Mouse (Mus musculus) midbrain, embryonic 15.5 days (tissue): ENCODE measurements at regions not wholly inside any gene's neighbourhood (a gene's known extent, or its start where the extent isn't known, plus 50 kb on each side); places are given as distances from the start of the nearest gene placed in this dataset.
"Not testable (repeated sequence)": the region's sequence is repeated elsewhere in the genome, so short reads cannot be mapped to it uniquely, and the experiment has no call there.

Source experiments
- ATAC-seq: fragments of 200-750 bp; cut with Nextera tagmentation; replicated peaks from 2 replicates; pipeline ENCODE4 v1.8.0; 2017; ENCODE audit warnings: moderate TSS enrichment
- H3K27ac ChIP-seq: fragments of 300-500 bp; sonication (generic); 2 replicates; pipeline ENCODE4 v1.5.1; 2015; ENCODE audit warnings: mild to moderate bottlenecking, inconsistent platforms
- H3K27me3 ChIP-seq: fragments of 300-500 bp; sonication (generic); replicated peaks from 2 replicates; pipeline ENCODE4 v1.6.1; 2015; ENCODE audit warnings: inconsistent platforms
- H3K36me3 ChIP-seq: fragments of 300-500 bp; sonication (generic); replicated peaks from 2 replicates; pipeline ENCODE4 v1.6.1; 2015; ENCODE audit warnings: inconsistent platforms
- H3K4me1 ChIP-seq: fragments of 300-500 bp; sonication (generic); 2 replicates; pipeline ENCODE4 v1.6.1; 2015; ENCODE audit warnings: inconsistent platforms
- H3K4me2 ChIP-seq: fragments of 300-500 bp; sonication (generic); 2 replicates; pipeline ENCODE4 v1.6.1; 2015; ENCODE audit warnings: inconsistent platforms, mild to moderate bottlenecking, moderate library complexity
- H3K4me3 ChIP-seq: fragments of 300-500 bp; sonication (generic); 2 replicates; pipeline ENCODE4 v1.5.1; 2015; ENCODE audit warnings: mild to moderate bottlenecking, inconsistent platforms
- H3K9ac ChIP-seq: fragments of 300-500 bp; sonication (generic); 2 replicates; pipeline ENCODE4 v1.6.1; 2015; ENCODE audit warnings: mild to moderate bottlenecking, inconsistent platforms
- H3K9me3 ChIP-seq: fragments of 300-500 bp; sonication (generic); 2 replicates; pipeline ENCODE4 v1.6.1; 2016; ENCODE audit warnings: inconsistent platforms
- WGBS: fragments of 180-500 bp; shearing (Covaris S2); methylation state at CpG from one replicate; pipeline ENCODE4 v1.1.7; 2015; ENCODE audit warnings: mixed read lengths; 5-methylcytosine and 5-hydroxymethylcytosine counted together

DNA sequence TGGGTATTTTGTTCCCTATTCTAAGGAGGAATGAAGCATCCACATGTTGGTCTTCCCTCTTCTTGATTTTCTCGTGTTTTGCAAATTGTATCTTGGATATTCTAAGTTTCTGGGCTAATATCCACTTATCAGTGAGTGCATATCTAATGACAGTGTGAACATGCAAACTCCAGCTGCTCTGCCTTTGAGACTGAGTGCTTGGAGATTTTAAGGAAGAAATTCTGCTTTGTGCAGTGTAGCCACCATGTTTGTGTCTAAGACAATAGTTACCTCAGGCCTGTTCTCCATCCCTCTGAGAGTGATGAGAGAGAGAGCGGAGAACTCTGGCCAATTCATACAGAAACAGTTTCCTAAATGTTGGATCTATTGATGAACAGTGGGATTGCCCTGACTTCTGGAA, 514.1 kb upstream of the Mms22l start:
- H3K4me1 ChIP-seq = peaks cover 15% of the 10 kb centered on the region
- not testable (repeated sequence) for ATAC-seq, H3K36me3 ChIP-seq, H3K4me2 ChIP-seq, H3K4me3 ChIP-seq, H3K27me3 ChIP-seq, H3K9ac ChIP-seq, H3K9me3 ChIP-seq
- 80% methylated on average over 2 of the region's 2 CpGs for WGBS
- peak overlapping the region; percentile 88 for H3K27ac ChIP-seq

DNA sequence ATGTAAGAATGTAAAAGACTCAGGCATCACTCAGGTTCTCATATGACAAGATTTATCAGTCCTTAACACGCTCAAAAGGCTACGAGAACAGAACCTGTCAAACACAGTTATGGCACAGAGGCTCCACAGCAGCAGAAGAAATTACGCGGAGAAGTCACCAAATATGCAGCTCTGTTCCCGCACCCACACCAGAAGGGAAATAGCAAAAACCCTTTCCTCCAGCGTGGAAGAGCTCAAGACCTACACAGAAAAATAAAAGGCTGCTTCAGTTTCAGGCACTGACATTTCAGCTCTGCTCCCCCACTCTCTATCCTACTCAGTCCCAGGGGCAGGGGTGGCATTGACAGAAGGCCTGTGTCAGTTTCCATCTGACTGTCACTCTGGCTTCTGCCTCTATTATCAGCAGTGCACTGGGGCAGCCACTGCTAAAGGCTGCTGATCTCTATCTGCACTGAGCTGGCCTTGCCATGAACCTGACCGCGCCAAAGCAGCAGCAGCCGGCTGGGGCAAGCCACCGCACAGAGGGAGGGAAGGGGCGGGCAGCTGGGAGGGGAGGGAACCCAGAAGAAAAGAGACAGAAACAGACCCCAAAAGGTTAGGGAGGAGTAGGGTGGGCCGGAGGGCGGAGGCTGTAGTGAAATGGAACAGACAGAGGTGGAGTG, 513.3 kb upstream of the Mms22l start:
- peaks cover 15% of the 10 kb centered on the region for H3K4me1 ChIP-seq
- H3K36me3 ChIP-seq = no peaks in the 10 kb centered on the region
- H3K4me2 ChIP-seq = peak overlapping the region; percentile 47
- peak overlapping the region; percentile 88 for H3K27ac ChIP-seq
- H3K27me3 ChIP-seq = no peaks in the 10 kb centered on the region
- 10% methylated on average over 13 of the region's 13 CpGs for WGBS
- ATAC-seq = peak; percentile 95
- peak overlapping the region; percentile 21 for H3K4me3 ChIP-seq
- H3K9me3 ChIP-seq = no peaks in the 10 kb centered on the region
- H3K9ac ChIP-seq = 0 out of 2 replicates have a peak overlapping the region, but pooled peaks have one; percentile 29

DNA sequence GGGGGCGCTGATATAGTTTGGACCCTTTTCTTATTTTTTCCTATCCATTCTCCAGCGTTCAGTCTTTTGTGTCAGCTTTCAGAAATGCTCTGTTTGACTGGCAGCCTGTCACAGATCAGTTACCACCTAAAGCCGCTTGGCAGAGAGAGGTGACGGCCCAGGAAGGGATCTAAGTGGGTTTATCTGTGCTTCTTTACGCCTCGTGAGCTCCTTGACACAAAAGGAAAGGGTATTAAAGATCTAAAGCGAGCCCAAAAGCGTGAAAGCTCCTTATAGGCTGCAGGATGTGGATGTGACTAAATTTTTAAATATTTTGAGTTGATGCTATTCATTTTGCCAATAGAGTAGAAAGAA, 512.8 kb upstream of the Mms22l start:
- peak overlapping the region; percentile 21 for H3K4me3 ChIP-seq
- peak; percentile 93 for ATAC-seq
- H3K4me1 ChIP-seq = peaks cover 15% of the 10 kb centered on the region
- H3K27ac ChIP-seq = peak overlapping the region; percentile 88
- no peaks in the 10 kb centered on the region for H3K9me3 ChIP-seq
- no peaks in the 10 kb centered on the region for H3K36me3 ChIP-seq
- H3K27me3 ChIP-seq = no peaks in the 10 kb centered on the region
- 0 out of 2 replicates have a peak overlapping the region, but pooled peaks have one; percentile 29 for H3K9ac ChIP-seq
- H3K4me2 ChIP-seq = peak overlapping the region; percentile 47
- WGBS = under 1% methylated on average over 8 of the region's 8 CpGs

DNA sequence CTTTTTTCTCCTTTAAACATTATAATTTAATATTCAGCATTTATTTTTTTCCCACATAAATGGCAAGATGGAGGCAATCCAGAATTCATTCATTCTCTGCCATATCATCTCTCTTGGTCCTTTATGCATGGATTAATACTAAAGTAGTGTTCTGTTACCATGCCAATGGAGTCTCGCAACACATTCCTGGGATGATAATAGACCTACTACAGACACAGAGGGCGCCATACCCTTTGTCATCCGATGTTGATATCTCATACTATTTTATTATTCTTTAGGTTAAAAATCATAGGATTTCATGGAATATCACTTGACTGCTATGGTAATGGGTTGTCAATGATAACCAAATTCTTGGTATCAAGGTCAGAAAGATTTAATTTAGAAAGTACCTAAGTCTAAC, 512.2 kb upstream of the Mms22l start:
- Histone ChIP-seq H3K9ac (no peak overlapping the region), H3K4me2 (no peak overlapping the region), H3K36me3 (no peaks in the 10 kb centered on the region), H3K4me1 (peaks cover 15% of the 10 kb centered on the region), H3K9me3 (no peaks in the 10 kb centered on the region), H3K27ac (peak overlapping the region; percentile 8; the same call in 1 of the 2 replicates), H3K4me3 (no peak overlapping the region), H3K27me3 (no peaks in the 10 kb centered on the region)
- 27% methylated on average over 3 of the region's 3 CpGs for WGBS
- ATAC-seq = peak; percentile 63

DNA sequence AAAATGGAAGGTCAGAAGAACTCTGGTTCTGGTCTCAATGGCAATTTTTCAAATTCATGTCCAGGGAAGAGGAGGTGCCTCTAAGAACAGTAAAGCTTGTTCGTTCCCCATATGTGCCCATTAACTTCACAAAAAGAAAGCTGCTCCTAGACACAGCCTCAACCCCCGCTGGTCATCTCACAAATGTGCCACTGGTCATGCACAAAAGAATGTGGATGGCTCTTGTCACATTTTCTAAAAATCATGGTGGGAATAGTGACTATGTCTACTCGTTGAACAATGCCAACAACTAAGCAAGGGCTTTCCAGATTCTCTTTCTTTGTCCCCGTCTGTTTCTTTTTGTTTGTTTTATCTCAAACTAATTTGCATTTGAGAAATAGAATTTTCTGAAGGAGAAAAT, 510.3 kb upstream of the Mms22l start:
- ATAC-seq = no peak
- H3K4me1 ChIP-seq = peaks cover 15% of the 10 kb centered on the region
- WGBS = 28% methylated on average over 4 of the region's 4 CpGs
- no peak overlapping the region for H3K9ac ChIP-seq
- H3K27ac ChIP-seq = no peak overlapping the region
- H3K4me2 ChIP-seq = no peak overlapping the region
- H3K9me3 ChIP-seq = no peaks in the 10 kb centered on the region
- H3K4me3 ChIP-seq = no peak overlapping the region
- H3K27me3 ChIP-seq = no peaks in the 10 kb centered on the region
- H3K36me3 ChIP-seq = no peaks in the 10 kb centered on the region

DNA sequence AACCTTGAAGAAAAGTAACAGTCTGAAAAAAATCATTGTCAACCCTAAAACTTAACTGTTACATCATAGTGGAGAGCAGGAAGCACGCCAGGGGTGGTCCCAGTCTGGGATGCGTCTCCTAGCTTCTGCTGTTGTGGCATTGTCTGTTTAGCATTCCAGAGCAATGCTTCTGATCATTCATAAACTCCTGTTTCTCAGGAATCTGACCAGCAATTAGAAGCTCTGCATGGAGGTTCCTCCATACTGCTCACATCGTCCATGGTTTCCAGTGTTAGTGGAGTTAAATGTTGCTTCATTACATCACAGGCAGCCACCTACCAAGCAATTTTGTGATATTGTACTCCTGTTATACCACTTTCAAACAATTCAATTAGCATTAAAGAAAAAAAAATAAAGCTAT, 502.4 kb upstream of the Mms22l start:
- 0 out of 2 replicates have a peak overlapping the region, but pooled peaks have one; percentile 42 for H3K27ac ChIP-seq
- peak; percentile 56; the same call in 1 of the 2 replicates for ATAC-seq
- no peak overlapping the region for H3K4me3 ChIP-seq
- no peaks in the 10 kb centered on the region for H3K36me3 ChIP-seq
- H3K27me3 ChIP-seq = no peaks in the 10 kb centered on the region
- peaks cover 8% of the 10 kb centered on the region; the same call in 1 of the 2 replicates for H3K4me1 ChIP-seq
- WGBS = 21% methylated on average over 3 of the region's 3 CpGs
- no peak overlapping the region for H3K9ac ChIP-seq
- H3K4me2 ChIP-seq = no peak overlapping the region
- H3K9me3 ChIP-seq = no peaks in the 10 kb centered on the region

DNA sequence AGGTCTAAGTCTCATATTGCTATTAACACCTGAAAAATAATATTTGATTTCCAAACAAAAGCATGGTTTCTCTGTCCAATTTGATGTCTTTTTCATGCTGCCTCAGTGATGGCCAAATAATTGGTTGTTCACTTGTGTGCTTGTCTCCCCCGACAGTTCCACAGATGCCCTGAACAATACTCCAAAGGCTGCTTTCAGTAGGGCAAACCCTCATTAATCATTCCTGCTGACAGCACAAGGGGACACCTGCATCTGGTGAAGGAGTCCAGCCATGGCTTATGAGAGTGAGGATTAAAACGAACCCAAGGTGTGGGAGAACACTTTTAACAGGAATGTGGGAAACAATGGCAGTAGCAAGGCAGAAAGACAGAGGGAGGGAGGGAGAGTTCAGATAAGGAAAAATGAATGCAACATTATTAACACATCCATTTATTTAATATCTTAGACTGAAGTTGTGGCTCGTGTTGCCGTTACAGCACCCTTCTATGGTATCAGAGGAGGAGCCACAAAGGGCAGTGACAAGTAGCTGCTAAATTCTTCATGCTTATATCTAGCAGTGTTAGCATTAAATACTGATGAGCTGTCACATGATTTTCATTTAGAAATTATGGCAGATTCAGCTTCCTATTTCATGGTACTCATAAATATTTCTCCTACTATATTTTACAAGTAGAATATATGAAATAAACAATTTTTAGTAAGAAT, 501.8 kb upstream of the Mms22l start:
- no peaks in the 10 kb centered on the region for H3K9me3 ChIP-seq
- H3K9ac ChIP-seq = no peak overlapping the region
- H3K4me3 ChIP-seq = no peak overlapping the region
- 0 out of 2 replicates have a peak overlapping the region, but pooled peaks have one; percentile 36 for H3K27ac ChIP-seq
- no peaks in the 10 kb centered on the region for H3K36me3 ChIP-seq
- peaks cover 8% of the 10 kb centered on the region; the same call in 1 of the 2 replicates for H3K4me1 ChIP-seq
- H3K4me2 ChIP-seq = no peak overlapping the region
- H3K27me3 ChIP-seq = no peaks in the 10 kb centered on the region
- peak; percentile 84 for ATAC-seq
- WGBS = 14% methylated on average over 4 of the region's 4 CpGs

DNA sequence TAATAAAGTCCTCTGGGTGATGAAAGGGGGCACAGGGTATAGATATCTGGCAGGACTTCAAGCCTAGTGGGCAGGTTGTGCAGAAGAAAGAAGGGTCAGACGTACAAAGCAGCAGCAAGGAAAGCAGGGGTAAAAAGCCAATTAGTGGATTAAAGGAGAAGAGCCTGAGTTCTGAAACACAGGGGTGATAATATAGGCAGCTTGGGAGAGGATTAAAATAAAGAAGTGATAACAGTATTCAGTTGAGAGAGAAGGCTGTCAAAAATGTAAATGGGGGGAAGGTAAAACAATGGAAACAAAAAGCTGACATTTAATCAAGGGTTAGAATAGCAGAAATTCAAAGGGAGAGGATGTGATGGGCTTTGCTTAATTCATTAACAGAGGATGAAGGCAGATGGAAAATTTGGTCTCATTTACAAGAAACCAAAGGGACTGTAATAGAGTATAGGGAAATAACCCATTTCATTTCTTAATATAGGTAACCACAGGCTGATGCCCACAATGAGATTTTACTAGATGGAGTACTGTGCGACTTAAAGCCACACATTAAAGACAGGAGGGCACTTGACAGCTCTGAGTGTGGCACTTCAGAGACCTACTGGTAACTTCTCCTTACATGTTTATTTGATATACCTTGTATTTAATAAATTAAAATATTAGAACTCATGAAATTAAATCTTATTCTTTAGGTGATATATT, 489.8 kb upstream of the Mms22l start:
- no peak overlapping the region for H3K4me2 ChIP-seq
- ATAC-seq = peak; percentile 60; the same call in 1 of the 2 replicates
- H3K36me3 ChIP-seq = no peaks in the 10 kb centered on the region
- no peaks in the 10 kb centered on the region for H3K9me3 ChIP-seq
- H3K4me3 ChIP-seq = no peak overlapping the region
- H3K27ac ChIP-seq = no peak overlapping the region
- no peaks in the 10 kb centered on the region for H3K27me3 ChIP-seq
- WGBS = 17% methylated on average over 2 of the region's 2 CpGs
- no peak overlapping the region for H3K9ac ChIP-seq
- H3K4me1 ChIP-seq = no peaks in the 10 kb centered on the region

DNA sequence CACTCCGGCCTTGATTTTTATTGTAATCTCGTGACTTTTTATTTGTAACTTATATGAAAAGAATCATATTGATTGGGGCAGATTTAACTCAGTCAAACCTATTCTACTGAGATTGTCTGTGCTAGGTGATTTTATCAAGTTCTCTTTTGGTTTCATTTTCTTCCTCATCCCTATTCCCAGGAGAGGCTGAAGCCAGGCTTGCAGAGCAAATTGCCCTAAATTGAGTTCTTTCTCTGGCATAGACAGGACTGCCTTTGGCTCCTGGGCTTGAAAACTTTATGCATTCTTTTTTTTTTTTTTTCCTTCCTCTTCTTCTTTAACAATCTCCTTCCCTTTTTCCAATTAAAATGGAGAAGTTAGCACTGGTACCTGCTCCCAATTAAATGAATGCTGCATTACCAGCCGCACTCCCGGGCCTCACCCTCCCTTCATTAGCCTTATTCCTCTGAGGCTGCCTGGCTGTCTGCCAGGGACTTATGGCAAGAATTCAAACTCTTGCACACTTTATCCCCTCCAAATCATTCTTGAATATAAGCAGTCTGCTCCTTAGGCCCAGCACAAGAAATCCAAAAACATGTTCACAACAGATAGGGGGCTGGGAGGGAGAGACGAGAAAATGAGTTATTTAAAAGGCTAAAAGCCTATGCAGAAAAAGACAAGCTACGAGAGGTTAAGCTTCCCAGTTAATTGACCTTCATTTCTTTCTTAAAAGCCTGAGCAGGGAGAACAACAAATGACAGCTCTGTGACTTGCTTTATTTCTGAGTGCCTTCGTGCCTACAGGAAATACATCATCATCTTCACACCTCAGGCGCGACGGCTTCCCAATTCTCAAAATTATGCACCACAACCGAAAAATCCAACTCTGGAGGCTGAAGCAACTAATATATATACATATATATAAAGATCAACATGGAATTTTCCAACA, 476.8 kb upstream of the Mms22l start:
- Histone ChIP-seq H3K4me1 (peaks cover 8% of the 10 kb centered on the region), H3K27me3 (no peaks in the 10 kb centered on the region), H3K36me3 (no peaks in the 10 kb centered on the region), H3K9me3 (no peaks in the 10 kb centered on the region), H3K27ac (peak overlapping the region; percentile 71), H3K4me2 (peak overlapping the region; percentile 9; the same call in 1 of the 2 replicates), H3K4me3 (no peak overlapping the region), H3K9ac (no peak overlapping the region)
- ATAC-seq = peak; percentile 90
- 34% methylated on average over 11 of the region's 11 CpGs for WGBS
